12 mouse cellular contexts compared by ENCODE assay signal in genomic region chr8:114390465-114391254, GRCm38 (mm10). TPM values are rescaled to one million over a fixed set of nuclear protein-coding genes. Genes with fewer than 3 reads are reported as not detected.
DNase-seq lines count a peak whose midpoint lies in the region; ATAC-seq and TF ChIP-seq lines count a peak whose summit lies in the region.
"Had no signal": no experiment of that assay in that cellular context is flagged by ENCODE, and none has a peak within 500 bp of the region (broad histone marks: within the 10 kb centered on the region; RNA-seq: fewer than 3 reads in every experiment).

No protein-coding gene starts in this region.

- H3K9me3 ChIP-seq in MEL (replicated peaks; ENCODE audit: insufficient read depth, low read length), result no peaks in the 10 kb centered on the region
- H3K9me3 ChIP-seq: midbrain, embryonic 15.5 days had no signal

- no peaks in the 10 kb centered on the region for H3K79me2 ChIP-seq in MEL (ENCODE audit: control insufficient read depth, insufficient read depth, low read length, poor library complexity)

- peak; percentile 16 for TF ChIP-seq RAD21 in MEL (IDR thresholded peaks at IDR 0.05; ENCODE audit: low read depth, low read length)

- TF ChIP-seq POLR2A in MEL (IDR thresholded peaks at IDR 0.05; ENCODE audit: control insufficient read depth in 1 of 2, insufficient read depth in 1 of 2, low read depth in 1 of 2, low read length in 2 of 2, poor library complexity in 1 of 2), result no peak

- no peaks in the 10 kb centered on the region for H3K36me3 ChIP-seq in MEL (ENCODE audit: control insufficient read depth in 1 of 2, insufficient read depth in 2 of 2, low read length in 2 of 2)
- H3K36me3 ChIP-seq: midbrain, embryonic 15.5 days had no signal

- no peak overlapping the region for H3K27ac ChIP-seq in layer of hippocampus, adult 2 months
- H3K27ac ChIP-seq in MEL (ENCODE audit: control insufficient read depth, low read depth, low read length), result no peak overlapping the region
- H3K27ac ChIP-seq: hindbrain, embryonic 14.5 days; midbrain, embryonic 15.5 days had no signal

- DNase-seq in adrenal gland, postnatal 14 days, result peak; percentile 26
- no peak for DNase-seq in adrenal gland, postnatal 4 days (ENCODE audit: low spot score in 2 of 2)
- DNase-seq in layer of hippocampus, adult 2 months (ENCODE audit: low spot score in 2 of 2), result no peak
- no peak for DNase-seq in layer of hippocampus, adult 8-10 months (ENCODE audit: low spot score in 2 of 2)
- DNase-seq in MEL (ENCODE audit: low read depth, low spot score), result peak; percentile 14
- no peak for DNase-seq in urinary bladder, postnatal 36 days (ENCODE audit: low spot score in 2 of 2)
- no peak for DNase-seq in spleen, postnatal 4 days (ENCODE audit: low spot score in 2 of 2)

- no peak overlapping the region for H3K4me3 ChIP-seq in layer of hippocampus, adult 2 months
- H3K4me3 ChIP-seq in MEL (ENCODE audit: control insufficient read depth in 1 of 2, insufficient read depth in 1 of 2, low read depth in 2 of 2, low read length in 2 of 2), result no peak overlapping the region
- H3K4me3 ChIP-seq: midbrain, embryonic 15.5 days had no signal

- ATAC-seq in granulocyte monocyte progenitor cell, adult 5-6 weeks (replicated peaks; ENCODE audit: poor library complexity, severe bottlenecking), result peak; percentile 98
- ATAC-seq: midbrain, embryonic 15.5 days had no signal

- TF ChIP-seq EP300 in MEL (IDR thresholded peaks at IDR 0.05; ENCODE audit: low read depth in 1 of 2, low read length in 2 of 2), result no peak

- peak; percentile 77 for TF ChIP-seq CTCF in layer of hippocampus, adult 2 months (conservative IDR thresholded peaks at IDR 0.05)
- TF ChIP-seq CTCF in MEL (IDR thresholded peaks at IDR 0.05 in 2 of 3, conservative IDR thresholded peaks at IDR 0.05 in 1 of 3; ENCODE audit: control insufficient read depth in 1 of 3, insufficient read depth in 1 of 3, low read depth in 2 of 3, low read length in 3 of 3, poor library complexity in 1 of 3, severe bottlenecking in 1 of 3), result peak; percentile 42 to 48 (median 48)

- no peaks in the 10 kb centered on the region for H3K27me3 ChIP-seq in MEL (ENCODE audit: control insufficient read depth in 1 of 2, insufficient read depth in 2 of 2, low read length in 2 of 2)
- H3K27me3 ChIP-seq: midbrain, embryonic 15.5 days had no signal

- H3K9ac ChIP-seq in MEL (ENCODE audit: control insufficient read depth, low read depth, low read length, poor library complexity, severe bottlenecking), result no peak overlapping the region
- H3K9ac ChIP-seq: hindbrain, embryonic 14.5 days; midbrain, embryonic 15.5 days had no signal

- no peaks in the 10 kb centered on the region; a peak in 1 of 4 replicates for H3K4me1 ChIP-seq in MEL (ENCODE audit: control insufficient read depth in 1 of 2, insufficient read depth in 2 of 2, low read length in 2 of 2)
- H3K4me1 ChIP-seq: midbrain, embryonic 15.5 days had no signal

TF ChIP-seq in MEL, 35 proteins besides CTCF, POLR2A, EP300 and RAD21:
- TF ChIP-seq ZKSCAN1 (IDR thresholded peaks at IDR 0.05; ENCODE audit: low read depth, low read length), result no peak

RNA-seq across cellular contexts. Expression of gene Clec3a, which starts 27.2 kb away (rescaled TPM):
- total RNA-seq in adrenal gland, postnatal 14 days (2021), result not detected in 2 replicates
- not detected for total RNA-seq in adrenal gland, postnatal 4 days (2021)
- not detected for total RNA-seq in layer of hippocampus, adult 2 months (2021)
- not detected for total RNA-seq in layer of hippocampus, adult 8-10 months (2022)
- not detected in 2 replicates for total RNA-seq in MEL (2012; rRNA removed)
- not detected for polyA plus RNA-seq in MEL (2012; ENCODE audit: insufficient read depth in 1 of 2, insufficient read length in 2 of 2, low read depth in 1 of 2, low replicate concordance in 2 of 2, missing spikeins in 1 of 2)
- not detected in 2 replicates for total RNA-seq in granulocyte monocyte progenitor cell, adult 5-6 weeks (2014; fragmentation: Nextera tagmentation)
- total RNA-seq in granulocyte monocyte progenitor cell, adult 5-6 weeks (2017), result not detected in 2 replicates
- polyA plus RNA-seq: C2C12; hindbrain, embryonic 14.5 days; limb, embryonic 11.5 days; midbrain, embryonic 15.5 days had no signal

RNA-seq across cellular contexts. Expression of gene Wwox, which starts 48.8 kb away (rescaled TPM):
- total RNA-seq in adrenal gland, postnatal 14 days (2021), result 22.4 and 24.4 TPM in 2 replicates
- total RNA-seq in adrenal gland, postnatal 4 days (2021), result 10 to 100 TPM; 28.8 to 30.2 TPM
- 10 to 100 TPM; 14.2 to 14.3 TPM for total RNA-seq in layer of hippocampus, adult 2 months (2021)
- total RNA-seq in layer of hippocampus, adult 8-10 months (2022), result 10 to 100 TPM; 14.4 to 17.9 (median 16.4) TPM
- 7.6 and 8.5 TPM in 2 replicates for total RNA-seq in MEL (2012; rRNA removed)
- polyA plus RNA-seq in MEL (2012; ENCODE audit: insufficient read depth in 1 of 2, insufficient read length in 2 of 2, low read depth in 1 of 2, low replicate concordance in 2 of 2, missing spikeins in 1 of 2), result 10 to 100 TPM; 12.2 to 61.8 TPM
- total RNA-seq in granulocyte monocyte progenitor cell, adult 5-6 weeks (2014; fragmentation: Nextera tagmentation), result 23.3 and 25.5 TPM in 2 replicates
- 10.9 and 13.6 TPM in 2 replicates for total RNA-seq in granulocyte monocyte progenitor cell, adult 5-6 weeks (2017)

Comparison
In these comparisons a context has a peak if more than half of its experiments do, and no peak if none do; other contexts are left out.
1. DNase-seq: peak in adrenal gland, postnatal 14 days (single experiment) and MEL (single experiment); none in adrenal gland, postnatal 4 days (0 of 2), layer of hippocampus, adult 2 months (0 of 2), layer of hippocampus, adult 8-10 months (0 of 2), urinary bladder, postnatal 36 days (0 of 2) and spleen, postnatal 4 days (0 of 2).